Comparison of ENCODE assay signal across 34 mouse cellular contexts in the genomic region with DNA sequence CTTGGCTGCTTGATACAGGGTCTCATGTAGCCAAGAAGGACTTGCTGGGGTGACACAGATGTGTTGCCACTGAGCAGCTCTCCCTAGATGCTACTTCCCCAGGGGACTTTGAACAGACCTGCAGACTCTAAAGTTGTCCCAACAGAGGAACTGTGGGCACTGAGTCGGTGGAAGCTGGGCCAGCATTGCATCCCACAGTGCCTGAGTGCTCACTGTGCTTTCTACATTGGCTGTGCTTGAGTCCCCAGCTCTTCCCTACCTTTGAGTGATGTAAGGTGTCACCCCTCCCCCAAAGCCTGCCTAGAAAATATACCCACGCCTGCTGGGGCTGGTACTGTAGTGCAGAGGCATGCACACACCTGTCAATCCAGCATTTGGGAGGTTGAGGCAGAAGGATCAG. TPM values are rescaled to one million over a fixed set of nuclear protein-coding genes. Genes with fewer than 3 reads are reported as not detected.
DNase-seq lines count a peak whose midpoint lies in the region; ATAC-seq and TF ChIP-seq lines count a peak whose summit lies in the region.
"Had no signal": no experiment of that assay in that cellular context is flagged by ENCODE, and none has a peak within 500 bp of the region (broad histone marks: within the 10 kb centered on the region; RNA-seq: fewer than 3 reads in every experiment).

No protein-coding gene starts in this region.

- WGBS in kidney, postnatal 0 days: 76% methylated on average over 2 of the region's 2 CpGs
- 67% methylated on average over 2 of the region's 2 CpGs for WGBS in kidney, adult 2 months
- 83% methylated on average over 2 of the region's 2 CpGs for WGBS in midbrain, embryonic 13.5 days
- WGBS in midbrain, embryonic 15.5 days: 69% methylated on average over 2 of the region's 2 CpGs

- peak; percentile 24 to 43 for DNase-seq in adrenal gland, adult (ENCODE audit: inconsistent age in 2 of 2, low spot score in 1 of 2)
- DNase-seq in adrenal gland, adult 8-10 months: no peak
- peak; percentile 93 for DNase-seq in heart, adult 11 months
- no peak for DNase-seq in heart, postnatal 25 days (ENCODE audit: low spot score)
- DNase-seq in kidney, postnatal 0 days (ENCODE audit: low spot score): no peak
- no peak for DNase-seq in kidney, adult 2 months
- DNase-seq: cerebellum, adult 18-20 months; cerebellum, postnatal 25 days; gastrocnemius, postnatal 36 days; kidney, adult 9 months; kidney, postnatal 14 days; left cerebral cortex, postnatal 4 days; liver, embryonic 13.5 days; lung, adult 2 months; lung, postnatal 10 days; right cerebral cortex, postnatal 4 days; thymus, adult 18-20 months; thymus, postnatal 25 days had no signal

- no peak overlapping the region for H3K27ac ChIP-seq in kidney, postnatal 0 days
- no peak overlapping the region for H3K27ac ChIP-seq in kidney, adult 2 months (ENCODE audit: insufficient read depth, low read depth, low read length)
- no peak overlapping the region for H3K27ac ChIP-seq in midbrain, embryonic 13.5 days
- H3K27ac ChIP-seq in midbrain, embryonic 15.5 days: no peak overlapping the region
- H3K27ac ChIP-seq: forebrain, embryonic 13.5 days; hindbrain, embryonic 10.5 days; hindbrain, embryonic 15.5 days; liver, embryonic 13.5 days; macrophage; neural tube, embryonic 13.5 days; stomach, postnatal 0 days had no signal

- no peaks in the 10 kb centered on the region for H3K9me3 ChIP-seq in kidney, postnatal 0 days (replicated peaks; ENCODE audit: low read length)
- H3K9me3 ChIP-seq in midbrain, embryonic 13.5 days: no peaks in the 10 kb centered on the region
- H3K9me3 ChIP-seq in midbrain, embryonic 15.5 days: no peaks in the 10 kb centered on the region
- H3K9me3 ChIP-seq: forebrain, embryonic 13.5 days; heart, embryonic 15.5 days; hindbrain, embryonic 10.5 days; hindbrain, embryonic 15.5 days; liver, embryonic 13.5 days; neural tube, embryonic 13.5 days had no signal

- H3K36me3 ChIP-seq in kidney, postnatal 0 days (ENCODE audit: insufficient read depth, low read length): 0 out of 2 replicates have a peak, but pooled peaks cover 6% of the 10 kb centered on the region
- H3K36me3 ChIP-seq in kidney, adult 2 months (ENCODE audit: control insufficient read depth, insufficient read depth, low read length): no peaks in the 10 kb centered on the region
- H3K36me3 ChIP-seq in midbrain, embryonic 13.5 days: peaks cover 18% of the 10 kb centered on the region
- H3K36me3 ChIP-seq in midbrain, embryonic 15.5 days (replicated peaks): peaks cover 3% of the 10 kb centered on the region

- H3K27me3 ChIP-seq in kidney, postnatal 0 days (ENCODE audit: insufficient read depth, low read length): no peaks in the 10 kb centered on the region
- H3K27me3 ChIP-seq in kidney, adult 2 months (replicated peaks; ENCODE audit: control insufficient read depth, insufficient read depth, low read length): no peaks in the 10 kb centered on the region
- no peaks in the 10 kb centered on the region for H3K27me3 ChIP-seq in midbrain, embryonic 13.5 days
- no peaks in the 10 kb centered on the region for H3K27me3 ChIP-seq in midbrain, embryonic 15.5 days (replicated peaks)
- H3K27me3 ChIP-seq: CH12.LX; forebrain, embryonic 13.5 days; heart, embryonic 15.5 days; hindbrain, embryonic 15.5 days; liver, embryonic 13.5 days; neural tube, embryonic 13.5 days had no signal

- intact Hi-C loops in heart, postnatal 25 days (cut with DNase I): no loop called here

- ATAC-seq in kidney, postnatal 0 days (replicated peaks; ENCODE audit: low FRiP score, low read depth): no peak
- ATAC-seq in midbrain, embryonic 13.5 days: 0 out of 2 replicates have a peak, but pooled peaks have one; percentile 17
- ATAC-seq in midbrain, embryonic 15.5 days (replicated peaks): no peak
- ATAC-seq: forebrain, embryonic 13.5 days; inflammation-experienced regulatory T-cells, adult 6 months had no signal

- no peaks in the 10 kb centered on the region for H3K4me1 ChIP-seq in kidney, postnatal 0 days (replicated peaks; ENCODE audit: insufficient read depth, low read length)
- H3K4me1 ChIP-seq in kidney, adult 2 months (ENCODE audit: control insufficient read depth, insufficient read depth, low read length): no peaks in the 10 kb centered on the region
- no peaks in the 10 kb centered on the region for H3K4me1 ChIP-seq in midbrain, embryonic 13.5 days (replicated peaks)
- no peaks in the 10 kb centered on the region for H3K4me1 ChIP-seq in midbrain, embryonic 15.5 days
- H3K4me1 ChIP-seq: forebrain, embryonic 13.5 days; hindbrain, embryonic 15.5 days had no signal

- TF ChIP-seq CTCF in kidney, postnatal 0 days (IDR thresholded peaks at IDR 0.05; ENCODE audit: low read depth): no peak
- no peak for TF ChIP-seq CTCF in kidney, adult 2 months (conservative IDR thresholded peaks at IDR 0.05; ENCODE audit: insufficient read depth, insufficient read length, low read depth, low read length)

- no peak overlapping the region for H3K4me2 ChIP-seq in kidney, postnatal 0 days (ENCODE audit: low read length)
- H3K4me2 ChIP-seq in midbrain, embryonic 13.5 days (replicated peaks): no peak overlapping the region
- H3K4me2 ChIP-seq in midbrain, embryonic 15.5 days: no peak overlapping the region
- H3K4me2 ChIP-seq: forebrain, embryonic 13.5 days; heart, embryonic 15.5 days; hindbrain, embryonic 15.5 days; liver, embryonic 13.5 days; neural tube, embryonic 13.5 days had no signal

- no peak for TF ChIP-seq POLR2A in kidney, adult 2 months (IDR thresholded peaks at IDR 0.05; ENCODE audit: low read depth, low read length)

- H3K4me3 ChIP-seq in kidney, postnatal 0 days (replicated peaks; ENCODE audit: low read depth, low read length): no peak overlapping the region
- H3K4me3 ChIP-seq in kidney, adult 2 months (ENCODE audit: insufficient read depth, low read depth, low read length): no peak overlapping the region
- H3K4me3 ChIP-seq in midbrain, embryonic 13.5 days (replicated peaks): no peak overlapping the region
- no peak overlapping the region for H3K4me3 ChIP-seq in midbrain, embryonic 15.5 days
- H3K4me3 ChIP-seq: forebrain, embryonic 13.5 days; heart, embryonic 15.5 days; hindbrain, embryonic 10.5 days; hindbrain, embryonic 15.5 days; liver, embryonic 13.5 days; myocyte; neural tube, embryonic 13.5 days had no signal

- 0 out of 2 replicates have a peak overlapping the region, but pooled peaks have one; percentile 8 for H3K9ac ChIP-seq in kidney, postnatal 0 days (ENCODE audit: low read depth, low read length)
- H3K9ac ChIP-seq in midbrain, embryonic 13.5 days (replicated peaks): no peak overlapping the region
- no peak overlapping the region for H3K9ac ChIP-seq in midbrain, embryonic 15.5 days
- H3K9ac ChIP-seq: forebrain, embryonic 13.5 days; hindbrain, embryonic 15.5 days; liver, embryonic 13.5 days; neural tube, embryonic 13.5 days had no signal

RNA-seq across cellular contexts. Expression of a gene that starts 1.9 kb away (rescaled TPM):
- total RNA-seq in adrenal gland, adult 8-10 months (2022): 100 to 1,000 TPM in 1 of 4 experiments, 10 to 100 TPM in 3; 45.4 to 191 (median 87.0) TPM
- 100 to 1,000 TPM; 135 to 136 TPM for total RNA-seq in heart, postnatal 25 days (2021)
- polyA plus RNA-seq in kidney, postnatal 0 days (2015; fragmentation: Nextera tagmentation; extraction: Ambion mirVana): 0.08 and 0.09 TPM in 2 replicates
- polyA plus RNA-seq in kidney, adult 2 months (2012; rRNA removed): 14.4 and 23.3 TPM in 2 replicates
- 0.04 and 0.11 TPM in 2 replicates for polyA plus RNA-seq in midbrain, embryonic 13.5 days (2015; fragmentation: Nextera tagmentation; extraction: Ambion mirVana)
- 0.13 and 0.15 TPM in 2 replicates for polyA plus RNA-seq in midbrain, embryonic 15.5 days (2015; fragmentation: Nextera tagmentation; extraction: Ambion mirVana)
- total RNA-seq: megakaryocyte-erythroid progenitor cell, adult 5-6 weeks had no signal
- polyA plus RNA-seq: embryonic facial prominence, embryonic 11.5 days; liver, embryonic 13.5 days; macrophage had no signal

RNA-seq across cellular contexts. Expression of a gene that starts 9.7 kb away (rescaled TPM):
- 10 to 100 TPM; 20.4 to 32.6 (median 26.9) TPM for total RNA-seq in adrenal gland, adult 8-10 months (2022)
- 100 to 1,000 TPM; 143 to 166 TPM for total RNA-seq in heart, postnatal 25 days (2021)
- 1.2 and 1.3 TPM in 2 replicates for polyA plus RNA-seq in kidney, postnatal 0 days (2015; fragmentation: Nextera tagmentation; extraction: Ambion mirVana)
- polyA plus RNA-seq in kidney, adult 2 months (2012; rRNA removed): 8.4 and 10.1 TPM in 2 replicates
- polyA plus RNA-seq in midbrain, embryonic 13.5 days (2015; fragmentation: Nextera tagmentation; extraction: Ambion mirVana): 0.43 and 0.55 TPM in 2 replicates
- 1.9 and 2.1 TPM in 2 replicates for polyA plus RNA-seq in midbrain, embryonic 15.5 days (2015; fragmentation: Nextera tagmentation; extraction: Ambion mirVana)
- total RNA-seq: CH12.LX; megakaryocyte-erythroid progenitor cell, adult 5-6 weeks had no signal
- polyA plus RNA-seq: macrophage had no signal

RNA-seq across cellular contexts. Expression of a gene that starts 14.1 kb away (rescaled TPM):
- total RNA-seq in adrenal gland, adult 8-10 months (2022): 10 to 100 TPM; 14.5 to 34.6 (median 16.4) TPM
- total RNA-seq in heart, postnatal 25 days (2021): 10 to 100 TPM; 53.8 to 55.0 TPM
- polyA plus RNA-seq in kidney, postnatal 0 days (2015; fragmentation: Nextera tagmentation; extraction: Ambion mirVana): 1.7 and 1.9 TPM in 2 replicates
- polyA plus RNA-seq in kidney, adult 2 months (2012; rRNA removed): 9.9 and 16.1 TPM in 2 replicates
- 0.15 TPM in 1 of 2 replicates, not detected in the other for polyA plus RNA-seq in midbrain, embryonic 13.5 days (2015; fragmentation: Nextera tagmentation; extraction: Ambion mirVana)
- 0.12 and 0.28 TPM in 2 replicates for polyA plus RNA-seq in midbrain, embryonic 15.5 days (2015; fragmentation: Nextera tagmentation; extraction: Ambion mirVana)
- total RNA-seq: CH12.LX; ES-E14; layer of hippocampus, postnatal 10 days; left cerebral cortex, postnatal 4 days had no signal
- polyA plus RNA-seq: embryonic facial prominence, embryonic 11.5 days; forebrain, embryonic 13.5 days; hindbrain, embryonic 10.5 days; inflammation-experienced regulatory T-cells, adult 6 months had no signal

RNA-seq across cellular contexts. Expression of a gene that starts 28.3 kb away (rescaled TPM):
- 100 to 1,000 TPM in 1 of 4 experiments, 10 to 100 TPM in 3; 55.6 to 123 (median 80.3) TPM for total RNA-seq in adrenal gland, adult 8-10 months (2022)
- 10 to 100 TPM; 33.6 to 36.4 TPM for total RNA-seq in heart, postnatal 25 days (2021)
- polyA plus RNA-seq in kidney, postnatal 0 days (2015; fragmentation: Nextera tagmentation; extraction: Ambion mirVana): 77.5 and 85.0 TPM in 2 replicates
- 29.1 and 33.5 TPM in 2 replicates for polyA plus RNA-seq in kidney, adult 2 months (2012; rRNA removed)
- 156 and 159 TPM in 2 replicates for polyA plus RNA-seq in midbrain, embryonic 13.5 days (2015; fragmentation: Nextera tagmentation; extraction: Ambion mirVana)
- 162 and 164 TPM in 2 replicates for polyA plus RNA-seq in midbrain, embryonic 15.5 days (2015; fragmentation: Nextera tagmentation; extraction: Ambion mirVana)

RNA-seq across cellular contexts. Expression of a gene that starts 32.4 kb away (rescaled TPM):
- 10 to 100 TPM in 2 of 4 experiments, 1 to 10 TPM in 2; 6.6 to 12.7 (median 10.9) TPM for total RNA-seq in adrenal gland, adult 8-10 months (2022)
- 1 to 10 TPM; 7.3 to 8.8 TPM for total RNA-seq in heart, postnatal 25 days (2021)
- polyA plus RNA-seq in kidney, postnatal 0 days (2015; fragmentation: Nextera tagmentation; extraction: Ambion mirVana): 0.87 and 1.2 TPM in 2 replicates
- polyA plus RNA-seq in kidney, adult 2 months (2012; rRNA removed): 3.8 and 4.1 TPM in 2 replicates
- 7.6 and 10.4 TPM in 2 replicates for polyA plus RNA-seq in midbrain, embryonic 13.5 days (2015; fragmentation: Nextera tagmentation; extraction: Ambion mirVana)
- 19.0 and 21.4 TPM in 2 replicates for polyA plus RNA-seq in midbrain, embryonic 15.5 days (2015; fragmentation: Nextera tagmentation; extraction: Ambion mirVana)

Comparison
In these comparisons a context has a peak if more than half of its experiments do, and no peak if none do; other contexts are left out.
1. DNase-seq: peak in adrenal gland, adult (2 of 2) and heart, adult 11 months (single experiment); none in adrenal gland, adult 8-10 months (single experiment), heart, postnatal 25 days (single experiment), kidney, postnatal 0 days (single experiment) and kidney, adult 2 months (single experiment).
2. RNA of a gene that starts 1.9 kb away (polyA plus RNA-seq): 14.4 to 23.3 TPM in kidney, adult 2 months; 0.13 to 0.15 TPM in midbrain, embryonic 15.5 days, 0.04 to 0.11 TPM in midbrain, embryonic 13.5 days and 0.08 to 0.09 TPM in kidney, postnatal 0 days; every median in the first group is over 10 times any median in the second.